Mouse (Mus musculus) hindbrain, embryonic 14.5 days (tissue): ENCODE data around the gene Ifi213. TPM values are rescaled to one million over a fixed set of nuclear protein-coding genes. Genes with fewer than 3 reads are reported as not detected.
"Not testable (repeated sequence)": the region's sequence is repeated elsewhere in the genome, so short reads cannot be mapped to it uniquely, and the experiment has no call there.

ENCODE experiments used
- ATAC-seq: fragments of 200-750 bp; cut with Nextera tagmentation; 2 replicates; pipeline ENCODE4 v1.8.0; 2017; ENCODE audit warnings: moderate number of reproducible peaks, mild to moderate bottlenecking, moderate TSS enrichment, moderate library complexity; ENCODE audit not compliant: low FRiP score
- DNase-seq: peaks from one replicate; pipeline ENCODE4 v3.0.0-alpha.2; 2015; ENCODE audit warnings: low spot score
- H3K27ac ChIP-seq: fragments of 300-500 bp; sonication (generic); 2 replicates; pipeline ENCODE4 v1.5.1; 2014; ENCODE audit warnings: mild to moderate bottlenecking, moderate library complexity
- H3K27me3 ChIP-seq: fragments of 300-500 bp; sonication (generic); 2 replicates; pipeline ENCODE4 v1.6.1; 2014; ENCODE audit warnings: mild to moderate bottlenecking, low read length, mixed read lengths; ENCODE audit not compliant: control insufficient read depth, insufficient read depth
- H3K36me3 ChIP-seq: fragments of 300-500 bp; sonication (generic); replicated peaks from 2 replicates; pipeline ENCODE4 v1.6.1; 2014; ENCODE audit not compliant: control insufficient read depth, insufficient read depth
- H3K4me1 ChIP-seq: fragments of 300-500 bp; sonication (generic); replicated peaks from 2 replicates; pipeline ENCODE4 v1.6.1; 2014; ENCODE audit warnings: antibody characterized with exemption, low read length, mixed read lengths; ENCODE audit not compliant: control insufficient read depth, insufficient read depth
- H3K4me2 ChIP-seq: fragments of 300-500 bp; sonication (generic); replicated peaks from 2 replicates; pipeline ENCODE4 v1.6.1; 2014; ENCODE audit warnings: mild to moderate bottlenecking, moderate library complexity
- H3K4me3 ChIP-seq: fragments of 300-500 bp; sonication (generic); replicated peaks from 2 replicates; pipeline ENCODE4 v1.5.1; 2014; ENCODE audit warnings: mild to moderate bottlenecking, low read length
- H3K9ac ChIP-seq: fragments of 300-500 bp; sonication (generic); 2 replicates; pipeline ENCODE4 v1.6.1; 2014
- H3K9me3 ChIP-seq: fragments of 300-500 bp; sonication (generic); 2 replicates; pipeline ENCODE4 v1.6.1; 2016; ENCODE audit warnings: low read length; ENCODE audit not compliant: control insufficient read depth
- WGBS: fragments of 180-500 bp; shearing (Covaris S2); extraction: QIAGEN DNeasy Blood & Tissue Kit; methylation state at CpG from one replicate; pipeline ENCODE4 v1.1.7; 2014; 5-methylcytosine and 5-hydroxymethylcytosine counted together
- polyA plus RNA-seq: library from polyadenylated mRNA; unstranded; fragments of >200 nt; fragmentation: Nextera tagmentation; extraction: Ambion mirVana; gene quantifications from 2 replicates; pipeline ENCODE4 v1.2.1, GENCODE M21; 2014

Gene Ifi213
- polyA plus RNA-seq, result 0.07 TPM in 1 of 2 replicates, not detected in the other

DNA sequence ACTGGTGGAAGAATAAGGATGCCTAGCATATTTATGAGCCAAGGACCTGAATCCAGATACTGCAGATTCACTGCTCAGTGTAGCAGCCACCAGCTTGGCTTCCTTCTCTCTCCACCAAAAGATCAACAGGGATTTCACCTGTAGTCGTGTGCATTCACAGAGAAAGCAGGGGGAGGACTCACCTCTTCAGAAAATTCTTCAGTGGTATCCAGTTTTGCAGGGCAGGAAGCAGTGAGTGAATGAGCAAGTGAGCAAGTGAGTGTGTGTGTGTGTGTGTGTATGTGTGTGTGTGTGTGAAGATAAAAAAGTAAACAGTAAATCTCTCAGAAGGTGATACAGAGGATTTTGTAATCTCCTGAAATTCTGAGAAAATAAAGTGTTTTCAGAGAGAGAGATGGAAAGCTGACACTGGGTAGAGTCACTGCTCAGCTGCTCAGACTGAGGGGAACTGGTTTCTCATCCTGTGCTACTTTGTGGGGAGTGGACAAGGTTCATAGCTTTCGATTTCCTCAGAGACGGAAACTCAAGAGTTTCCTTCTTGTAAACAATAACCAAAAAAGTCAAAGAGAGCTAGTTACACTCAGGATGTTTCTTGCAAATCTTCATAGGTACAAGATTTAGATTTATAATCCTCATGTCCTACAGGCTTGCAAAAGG lies at the start of gene Ifi213:
Gene Ifi213 (minus strand): TSS at position 437 of the 657 bp plus-strand sequence.
- ATAC-seq, DNase-seq, H3K4me3 ChIP-seq, H3K4me1 ChIP-seq, H3K4me2 ChIP-seq, H3K27ac ChIP-seq, H3K36me3 ChIP-seq, H3K9me3 ChIP-seq, H3K27me3 ChIP-seq, H3K9ac ChIP-seq: not testable (repeated sequence)
- WGBS, result 79% methylated on average over 3 of the region's 3 CpGs

DNA sequence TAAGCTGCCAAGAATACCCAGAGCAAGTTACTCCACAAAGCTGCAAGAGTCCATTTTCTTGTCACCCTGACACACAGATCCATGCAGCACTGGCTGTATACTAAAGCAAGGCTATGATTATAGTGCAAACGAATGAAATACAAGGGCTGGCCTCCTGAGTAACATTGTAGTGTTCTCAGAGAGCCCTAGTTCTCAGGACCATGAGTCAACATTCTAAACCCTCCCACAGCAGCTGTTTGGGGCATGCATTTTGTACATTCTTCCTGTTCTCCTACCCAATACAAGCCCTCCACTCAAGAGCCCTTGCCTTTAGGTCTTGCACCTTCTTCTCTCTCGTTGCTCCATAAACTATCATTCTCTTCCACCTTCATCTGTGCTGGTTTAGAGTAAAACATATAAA lies 46.3 kb upstream of the Ifi213 start:
- ATAC-seq, result no peak
- no peak overlapping the region for H3K4me3 ChIP-seq
- H3K27me3 ChIP-seq, result no peaks in the 10 kb centered on the region
- no peak for DNase-seq
- no peaks in the 10 kb centered on the region for H3K36me3 ChIP-seq
- H3K4me2 ChIP-seq, result no peak overlapping the region
- 81% methylated on average over 2 of the region's 2 CpGs for WGBS
- no peak overlapping the region for H3K9ac ChIP-seq
- H3K4me1 ChIP-seq, result no peaks in the 10 kb centered on the region
- H3K27ac ChIP-seq, result no peak overlapping the region
- no peaks in the 10 kb centered on the region for H3K9me3 ChIP-seq

DNA sequence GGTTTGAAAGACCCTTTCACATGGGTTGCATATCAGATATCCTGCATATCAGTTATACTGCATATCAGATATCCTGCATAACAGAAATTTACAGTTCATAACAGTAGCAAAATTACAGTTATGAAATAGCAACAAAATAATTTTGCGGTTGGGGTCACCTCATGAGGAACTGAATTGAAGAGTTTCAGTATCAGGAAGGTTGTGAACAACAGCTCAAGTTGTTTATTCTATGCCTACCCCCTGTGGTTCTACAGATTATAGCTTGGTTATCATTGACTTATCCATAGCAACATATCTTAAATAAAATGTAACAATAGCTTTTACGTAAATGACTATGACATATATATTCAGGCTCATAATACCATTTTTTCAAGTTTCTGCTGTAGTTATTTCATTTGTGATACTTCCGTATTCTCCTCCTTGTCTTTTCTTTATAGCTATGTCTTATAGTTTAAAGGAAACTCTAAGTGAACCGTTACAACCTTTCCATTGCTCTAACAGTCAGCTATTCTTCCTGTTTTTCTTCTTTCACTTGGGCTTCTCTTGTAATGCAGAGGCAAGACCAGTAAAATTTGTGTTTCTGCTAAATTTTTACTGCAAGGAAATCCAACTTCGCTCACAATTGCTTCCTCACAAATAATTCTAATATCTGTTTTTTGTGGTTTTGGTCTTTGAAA lies 35.0 kb upstream of the Ifi213 start:
- 92% methylated on average over 5 of the region's 5 CpGs for WGBS

DNA sequence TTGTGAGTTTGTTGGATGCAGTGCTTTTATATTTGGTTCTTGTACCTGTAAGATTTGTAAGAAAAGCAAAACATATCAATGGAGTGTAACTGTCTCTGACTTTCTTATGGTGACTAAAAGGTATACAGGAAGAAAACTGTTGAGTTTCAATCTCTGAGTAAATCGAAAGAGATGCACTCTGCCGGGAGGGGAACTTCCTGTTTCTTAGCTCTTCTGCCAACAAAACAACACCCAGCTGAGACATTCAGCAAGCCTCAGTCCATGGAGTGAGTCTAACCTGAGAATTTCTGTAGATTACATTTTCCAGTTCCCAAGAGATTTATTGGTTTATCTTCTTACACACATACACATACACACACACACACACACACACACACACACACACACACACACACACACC lies 31.5 kb upstream of the Ifi213 start, which contains the start of gene Ifi209:
Gene Ifi209 (plus strand): TSS at position 296 of the 400 bp plus-strand sequence.
- not testable (repeated sequence) for H3K4me3 ChIP-seq, H3K9ac ChIP-seq, H3K27me3 ChIP-seq, H3K9me3 ChIP-seq, DNase-seq, ATAC-seq, H3K36me3 ChIP-seq, H3K4me2 ChIP-seq, H3K27ac ChIP-seq, H3K4me1 ChIP-seq
- 85% methylated on average over 2 of the region's 2 CpGs for WGBS

More for the DNA sequence above, 35.0 kb upstream of the Ifi213 start:
- Histone ChIP-seq H3K4me1 (no peaks in the 10 kb centered on the region), H3K9ac (no peak overlapping the region), H3K4me3 (no peak overlapping the region), H3K27ac (no peak overlapping the region), H3K4me2 (no peak overlapping the region), H3K27me3 (no peaks in the 10 kb centered on the region), H3K9me3 (no peaks in the 10 kb centered on the region), H3K36me3 (no peaks in the 10 kb centered on the region)
- DNase-seq (no peak), ATAC-seq (no peak)

DNA sequence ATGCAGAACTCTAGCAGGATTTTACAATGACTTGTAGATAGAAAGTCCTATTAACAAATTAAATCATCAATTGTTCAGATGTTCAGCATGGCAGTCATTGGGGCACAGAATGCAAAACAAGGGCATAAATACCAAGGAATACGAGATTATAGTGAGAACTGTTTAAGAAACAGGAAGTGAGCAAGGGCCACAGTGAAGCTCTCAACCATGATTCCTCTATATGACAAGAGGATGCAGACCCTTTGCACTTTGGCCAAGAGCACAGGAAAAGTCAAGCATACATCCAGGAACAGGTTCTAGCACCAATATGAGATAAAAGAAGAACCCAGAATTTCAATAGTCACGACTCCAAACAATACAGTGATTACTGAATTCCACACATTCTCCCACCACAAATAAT lies 27.6 kb upstream of the Ifi213 start:
- no peak overlapping the region for H3K27ac ChIP-seq
- no peaks in the 10 kb centered on the region for H3K27me3 ChIP-seq
- H3K4me1 ChIP-seq, result no peaks in the 10 kb centered on the region
- H3K9ac ChIP-seq, result no peak overlapping the region
- H3K4me3 ChIP-seq, result no peak overlapping the region
- no peaks in the 10 kb centered on the region for H3K36me3 ChIP-seq
- DNase-seq (no peak), ATAC-seq (no peak)
- H3K9me3 ChIP-seq, result no peaks in the 10 kb centered on the region
- H3K4me2 ChIP-seq, result no peak overlapping the region
- WGBS, result 85% methylated on average over 2 of the region's 2 CpGs

DNA sequence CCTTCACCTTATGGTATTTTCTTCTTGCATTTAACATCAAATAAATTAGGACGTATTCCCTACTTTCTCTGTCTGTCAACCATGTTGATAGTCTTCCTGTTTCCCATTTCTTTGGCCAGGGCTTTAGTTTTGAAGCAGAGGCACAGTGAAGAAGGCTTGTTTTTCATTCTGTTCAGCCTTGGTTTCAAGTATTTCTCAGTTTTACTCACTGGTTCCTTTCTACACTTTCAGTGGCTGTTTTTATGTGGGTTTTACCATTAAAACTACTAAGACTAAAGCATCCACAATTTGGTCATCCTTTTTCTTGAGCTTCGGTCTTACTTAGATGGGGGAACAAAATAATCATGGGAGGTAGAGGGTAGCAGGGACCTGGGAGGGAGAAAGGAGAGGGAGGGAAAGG lies 25.0 kb upstream of the Ifi213 start:
- H3K4me1 ChIP-seq, result no peaks in the 10 kb centered on the region
- no peak overlapping the region for H3K27ac ChIP-seq
- no peak overlapping the region for H3K4me3 ChIP-seq
- H3K36me3 ChIP-seq, result no peaks in the 10 kb centered on the region
- no peak for DNase-seq
- WGBS, result 95% methylated on average over 2 of the region's 2 CpGs
- no peaks in the 10 kb centered on the region for H3K9me3 ChIP-seq
- no peaks in the 10 kb centered on the region for H3K27me3 ChIP-seq
- no peak for ATAC-seq
- no peak overlapping the region for H3K4me2 ChIP-seq
- no peak overlapping the region for H3K9ac ChIP-seq

DNA sequence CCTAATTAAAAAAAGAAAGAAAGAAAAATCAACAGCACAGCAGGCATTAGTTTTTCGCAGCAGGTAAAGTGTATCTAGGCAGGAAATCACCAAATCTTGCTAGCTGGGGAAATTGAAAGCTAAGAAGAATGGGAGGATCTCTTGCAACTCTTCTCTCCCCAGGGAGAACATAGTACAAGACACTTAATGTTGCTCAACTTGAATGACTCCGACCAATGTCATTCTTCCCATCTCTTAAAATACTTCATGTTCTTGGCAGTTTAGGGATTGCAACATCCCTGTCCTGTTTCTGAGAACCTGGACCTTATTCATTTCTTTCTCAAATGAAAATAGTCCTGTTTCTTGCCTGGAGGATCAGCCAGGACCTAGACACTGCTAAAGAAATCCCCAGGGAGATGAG lies 23.1 kb upstream of the Ifi213 start:
- not testable (repeated sequence) for H3K4me2 ChIP-seq, ATAC-seq, H3K27me3 ChIP-seq, H3K9ac ChIP-seq, H3K9me3 ChIP-seq, H3K27ac ChIP-seq, DNase-seq, H3K4me1 ChIP-seq, H3K4me3 ChIP-seq, H3K36me3 ChIP-seq
- 88% methylated on average over 2 of the region's 2 CpGs for WGBS

DNA sequence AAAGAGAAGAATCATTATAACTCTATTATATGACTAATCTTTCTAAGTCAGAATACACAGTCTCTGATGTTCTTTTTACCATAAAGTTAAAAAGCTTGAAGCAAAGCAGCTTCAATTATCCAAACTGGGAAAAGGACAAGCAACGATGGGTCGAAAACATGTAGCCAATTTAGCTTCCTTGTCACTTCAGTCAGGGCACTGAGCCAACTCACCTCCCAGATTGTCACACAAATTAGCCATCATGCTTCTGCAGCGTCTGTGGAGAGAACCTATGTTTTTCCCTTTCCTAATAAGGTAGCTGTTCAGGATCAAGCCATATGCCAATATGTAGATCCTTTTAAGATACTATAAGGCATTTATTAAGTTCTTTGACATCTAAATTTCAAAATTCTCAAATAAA lies 11.2 kb upstream of the Ifi213 start:
- H3K27ac ChIP-seq, H3K4me2 ChIP-seq, H3K9ac ChIP-seq, DNase-seq, H3K9me3 ChIP-seq, H3K36me3 ChIP-seq, H3K4me3 ChIP-seq, H3K4me1 ChIP-seq, ATAC-seq, H3K27me3 ChIP-seq: not testable (repeated sequence)
- WGBS, result 67% methylated on average over 3 of the region's 3 CpGs

DNA sequence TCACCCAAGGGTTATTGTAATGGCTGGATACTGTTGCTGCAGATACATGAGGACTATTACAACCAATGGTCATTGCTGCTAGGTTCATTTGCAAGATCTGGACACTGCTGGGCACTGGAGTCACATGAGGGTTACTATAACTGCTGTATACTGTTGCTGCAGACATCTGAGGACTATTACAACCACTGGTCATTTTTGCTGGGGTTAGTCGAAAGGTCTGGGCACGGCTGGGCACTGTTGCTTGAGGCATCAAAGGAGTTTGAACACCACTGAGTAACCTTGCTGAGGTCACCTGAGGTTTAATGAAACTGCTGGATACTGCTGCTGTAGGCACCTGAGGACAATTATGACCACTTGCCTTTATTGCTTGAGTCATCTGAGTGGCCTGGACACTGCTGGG lies 9.4 kb downstream of the Ifi213 start:
- H3K27me3 ChIP-seq, H3K9me3 ChIP-seq, H3K4me3 ChIP-seq, H3K36me3 ChIP-seq, ATAC-seq, DNase-seq, H3K9ac ChIP-seq, H3K27ac ChIP-seq, H3K4me2 ChIP-seq, H3K4me1 ChIP-seq: not testable (repeated sequence)
- WGBS, result 86% methylated on average over 2 of the region's 2 CpGs
